In the genomic region with DNA sequence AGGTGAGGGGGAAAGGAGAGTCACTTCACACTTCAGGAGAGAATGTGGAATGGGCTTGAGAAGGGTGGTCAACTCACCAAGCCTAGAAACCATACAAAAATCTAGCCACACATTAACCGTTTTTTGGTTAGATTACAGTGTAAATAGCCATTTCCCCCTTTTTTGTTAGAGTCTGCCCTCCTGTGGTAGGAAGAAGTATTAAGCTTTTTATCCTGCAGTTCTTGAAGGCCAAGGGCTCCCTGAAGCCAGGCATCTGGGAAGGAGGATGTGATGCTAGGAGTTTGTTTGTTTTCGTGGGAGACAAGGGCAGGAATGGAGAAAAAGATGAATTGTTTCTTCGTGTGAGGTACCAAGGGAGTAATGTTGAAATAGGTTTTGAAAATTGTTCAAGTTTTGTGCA, we compare ENCODE assay signal across 12 mouse cellular contexts.
DNase-seq lines count a peak whose midpoint lies in the region; ATAC-seq and TF ChIP-seq lines count a peak whose summit lies in the region.
"Had no signal": no experiment of that assay in that cellular context is flagged by ENCODE, and none has a peak within 500 bp of the region (broad histone marks: within the 10 kb centered on the region; RNA-seq: fewer than 3 reads in every experiment).

No protein-coding gene starts in this region.

- no peak overlapping the region for H3K27ac ChIP-seq in heart, postnatal 0 days (ENCODE audit: low read depth)
- H3K27ac ChIP-seq: hindbrain, embryonic 15.5 days; midbrain, embryonic 12.5 days had no signal

- no peak overlapping the region for H3K4me2 ChIP-seq in heart, postnatal 0 days (ENCODE audit: low read depth, low read length)
- H3K4me2 ChIP-seq: hindbrain, embryonic 15.5 days; midbrain, embryonic 12.5 days had no signal

- no peaks in the 10 kb centered on the region for H3K36me3 ChIP-seq in heart, postnatal 0 days (replicated peaks; ENCODE audit: control insufficient read depth, insufficient read depth, low read length)
- H3K36me3 ChIP-seq: hindbrain, embryonic 15.5 days; midbrain, embryonic 12.5 days had no signal

- peak; percentile 45 for TF ChIP-seq CTCF in heart, postnatal 0 days (IDR thresholded peaks at IDR 0.05; ENCODE audit: low read depth)

- no peaks in the 10 kb centered on the region for H3K4me1 ChIP-seq in heart, postnatal 0 days (ENCODE audit: control insufficient read depth, insufficient read depth)
- H3K4me1 ChIP-seq: hindbrain, embryonic 15.5 days; midbrain, embryonic 12.5 days had no signal

- intact Hi-C loops in heart, postnatal 25 days (cut with DNase I), result loop anchor here (5.0 kb wide), 1 partner anchor 265 kb away; no protein-coding TSS in a partner anchor

- H3K9ac ChIP-seq in heart, postnatal 0 days (replicated peaks; ENCODE audit: low read depth, low read length), result no peak overlapping the region
- H3K9ac ChIP-seq: hindbrain, embryonic 15.5 days; midbrain, embryonic 12.5 days had no signal

- TF ChIP-seq EP300 in heart, postnatal 0 days (IDR thresholded peaks at IDR 0.05; ENCODE audit: low read depth), result no peak

- H3K4me3 ChIP-seq in heart, postnatal 0 days (ENCODE audit: low read depth, low read length), result no peak overlapping the region
- H3K4me3 ChIP-seq: hindbrain, embryonic 15.5 days; midbrain, embryonic 12.5 days had no signal

- no peaks in the 10 kb centered on the region for H3K27me3 ChIP-seq in heart, postnatal 0 days (ENCODE audit: control insufficient read depth, insufficient read depth, low read length)
- H3K27me3 ChIP-seq: hindbrain, embryonic 15.5 days; midbrain, embryonic 12.5 days had no signal

- DNase-seq in heart, postnatal 0 days (ENCODE audit: low spot score), result peak; percentile 24
- no peak for DNase-seq in heart, postnatal 25 days (ENCODE audit: low spot score)
- peak; percentile 2 for DNase-seq in lung, postnatal 10 days
- DNase-seq in lung, postnatal 14 days, result no peak
- peak; percentile 12 for DNase-seq in NIH3T3 (ENCODE audit: low read depth)
- no peak for DNase-seq in cerebellum, adult 8-10 months
- no peak for DNase-seq in spleen, postnatal 10 days (ENCODE audit: low spot score in 2 of 2)
- DNase-seq: cerebellum, adult 9-11 months; left cerebral cortex, postnatal 4 days had no signal

- no peak for ATAC-seq in heart, postnatal 0 days (ENCODE audit: insufficient read depth, low read depth)
- 0 out of 2 replicates have a peak, but pooled peaks have one; percentile 42 for ATAC-seq in megakaryocyte progenitor cell, adult 5-6 weeks (replicated peaks; ENCODE audit: poor library complexity)

- no peaks in the 10 kb centered on the region for H3K9me3 ChIP-seq in heart, postnatal 0 days (replicated peaks; ENCODE audit: control insufficient read depth, low read length)
- H3K9me3 ChIP-seq: hindbrain, embryonic 15.5 days; midbrain, embryonic 12.5 days had no signal

- WGBS in heart, postnatal 0 days, result 19% methylated on average over 3 of the region's 3 CpGs

Comparison
In these comparisons a context has a peak if more than half of its experiments do, and no peak if none do; other contexts are left out.
1. DNase-seq: peak in heart, postnatal 0 days (single experiment), lung, postnatal 10 days (single experiment) and NIH3T3 (single experiment); none in heart, postnatal 25 days (single experiment), lung, postnatal 14 days (single experiment), cerebellum, adult 8-10 months (single experiment) and spleen, postnatal 10 days (0 of 2).